Mouse (Mus musculus) embryonic facial prominence, embryonic 10.5 days (tissue): ENCODE data around the gene Plek2. TPM values are rescaled to one million over a fixed set of nuclear protein-coding genes. Genes with fewer than 3 reads are reported as not detected.

Experiments
- DNase-seq: peaks from one replicate; pipeline ENCODE4 v3.0.0-alpha.2; 2017; ENCODE audit warnings: low spot score
- H3K27ac ChIP-seq: fragments of 300-500 bp; sonication (generic); replicated peaks from 2 replicates; pipeline ENCODE4 v1.5.1; 2016; ENCODE audit warnings: mild to moderate bottlenecking
- H3K27me3 ChIP-seq: fragments of 300-500 bp; sonication (generic); replicated peaks from 2 replicates; pipeline ENCODE4 v1.6.1; 2016; ENCODE audit warnings: low read depth, mild to moderate bottlenecking; ENCODE audit not compliant: poor library complexity, severe bottlenecking
- H3K36me3 ChIP-seq: fragments of 300-500 bp; sonication (generic); replicated peaks from 2 replicates; pipeline ENCODE4 v1.6.1; 2016; ENCODE audit warnings: mild to moderate bottlenecking, moderate library complexity
- H3K4me1 ChIP-seq: fragments of 300-500 bp; sonication (generic); 2 replicates; pipeline ENCODE4 v1.6.1; 2016
- H3K4me3 ChIP-seq: fragments of 300-500 bp; sonication (generic); 2 replicates; pipeline ENCODE4 v1.5.1; 2016; ENCODE audit warnings: mild to moderate bottlenecking, moderate library complexity
- H3K9me3 ChIP-seq: fragments of 300-500 bp; sonication (generic); 2 replicates; pipeline ENCODE4 v1.6.1; 2016; ENCODE audit warnings: mild to moderate bottlenecking
- WGBS: fragments of 180-500 bp; shearing (Covaris S2); methylation state at CpG from one replicate; pipeline ENCODE4 v1.1.7; 2016; 5-methylcytosine and 5-hydroxymethylcytosine counted together
- polyA plus RNA-seq: library from polyadenylated mRNA; unstranded; fragments of >200 nt; fragmentation: Nextera tagmentation; extraction: Ambion mirVana; gene quantifications from 2 replicates; pipeline ENCODE4 v1.2.1, GENCODE M21; 2016

The Plek2 gene
- polyA plus RNA-seq, 1 experiment from 2014 or later = 3.2 TPM

DNA sequence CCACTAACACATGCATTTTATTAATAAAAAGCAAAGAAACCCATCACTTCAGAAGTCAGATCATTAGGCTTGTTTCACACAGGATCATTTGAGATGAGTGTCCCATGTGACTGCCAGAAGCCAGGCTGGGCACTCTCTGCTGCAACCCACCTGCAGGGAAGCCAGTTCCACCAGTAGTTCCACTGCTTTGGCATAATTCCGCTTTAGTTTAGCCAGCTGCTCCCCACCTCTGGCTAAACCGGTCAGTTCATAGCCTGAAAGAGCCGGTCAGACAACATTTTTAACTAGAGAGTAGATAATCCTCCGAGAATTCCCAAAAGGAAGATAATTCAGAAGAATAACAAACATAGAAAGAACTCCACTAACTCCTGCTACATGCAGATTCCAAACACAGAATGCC lies 58.5 kb downstream of the Plek2 start:
- Histone ChIP-seq H3K27ac (no peak overlapping the region), H3K4me1 (no peaks in the 10 kb centered on the region), H3K27me3 (no peaks in the 10 kb centered on the region), H3K36me3 (peaks cover 70% of the 10 kb centered on the region), H3K9me3 (no peaks in the 10 kb centered on the region), H3K4me3 (no peak overlapping the region)
- DNase-seq = no peak
- 75% methylated on average over 4 of the region's 4 CpGs for WGBS

DNA sequence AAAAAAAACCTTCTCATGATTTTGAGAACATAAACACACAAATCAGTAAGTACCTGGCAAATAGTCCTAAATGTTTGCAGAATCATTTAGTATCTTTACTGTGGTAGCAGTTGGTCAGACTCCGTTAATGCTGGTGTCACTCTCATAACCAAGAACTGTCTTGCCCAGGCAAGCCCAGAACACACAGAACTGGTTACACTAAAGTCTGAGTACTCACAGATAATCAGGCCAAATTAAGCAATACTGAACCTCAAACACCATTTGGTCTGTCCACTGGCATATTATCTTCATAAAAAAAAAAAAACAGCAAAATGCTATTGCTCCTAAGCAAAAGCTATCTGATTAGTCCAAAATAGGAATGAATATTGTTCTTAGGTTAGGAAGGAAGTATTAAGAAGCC lies 64.3 kb downstream of the Plek2 start:
- 91% methylated on average over 1 of the region's 1 CpGs for WGBS
- no peak overlapping the region for H3K27ac ChIP-seq
- H3K27me3 ChIP-seq = no peaks in the 10 kb centered on the region
- no peak overlapping the region for H3K4me3 ChIP-seq
- no peaks in the 10 kb centered on the region for H3K9me3 ChIP-seq
- DNase-seq = no peak
- H3K36me3 ChIP-seq = peaks cover 90% of the 10 kb centered on the region
- no peaks in the 10 kb centered on the region for H3K4me1 ChIP-seq

- 85% methylated on average over 4 of the region's 4 CpGs for WGBS
- Histone ChIP-seq H3K27me3 (no peaks in the 10 kb centered on the region), H3K4me1 (no peaks in the 10 kb centered on the region), H3K36me3 (peaks cover 93% of the 10 kb centered on the region), H3K4me3 (no peak overlapping the region), H3K9me3 (no peaks in the 10 kb centered on the region), H3K27ac (no peak overlapping the region)
- no peak for DNase-seq
Observed at GRCm38 (mm10) chr12:78839906-78840305, 66.9 kb downstream of the Plek2 start.

Other genes starting within 250 kb of the Plek2 start
- gene Fam71d, start 215.4 kb downstream of the Plek2 start, polyA plus RNA-seq = not detected in 2 replicates
- gene Mpp5, start 158.1 kb downstream of the Plek2 start, polyA plus RNA-seq = 28.7 and 29.6 TPM in 2 replicates
- gene Atp6v1d, start 45.3 kb downstream of the Plek2 start, polyA plus RNA-seq = 67.7 and 67.9 TPM in 2 replicates
- gene Eif2s1, start 45.1 kb downstream of the Plek2 start, polyA plus RNA-seq = 310 and 316 TPM in 2 replicates
- gene Tmem229b, start 100.7 kb upstream of the Plek2 start, polyA plus RNA-seq = 3.5 and 3.8 TPM in 2 replicates
- gene Plekhh1, start 122.2 kb upstream of the Plek2 start, polyA plus RNA-seq = 4.3 and 5.9 TPM in 2 replicates
- gene Pigh, start 182.7 kb upstream of the Plek2 start, polyA plus RNA-seq = 32.7 and 33.4 TPM in 2 replicates
- 2.9 and 3.5 TPM in 2 replicates for gene Arg2, start 223.8 kb upstream of the Plek2 start, polyA plus RNA-seq